Mouse (Mus musculus) erythroblast, adult 5-6 weeks (primary cell): ENCODE measurements around the gene Cadm2. TPM values are rescaled to one million over a fixed set of nuclear protein-coding genes. Genes with fewer than 3 reads are reported as not detected.

ENCODE experiments used
- ATAC-seq: replicated peaks from 2 replicates; pipeline ENCODE4 v1.8.0; 2016; ENCODE audit warnings: moderate number of reproducible peaks, mild to moderate bottlenecking, moderate TSS enrichment, inconsistent platforms; ENCODE audit not compliant: poor library complexity, low FRiP score, severe bottlenecking
- total RNA-seq, 2 experiments: library from RNA; stranded (forward) in 1 of 2; stranded (reverse) in 1 of 2; fragments of 150-400 nt in 1 of 2; fragments of 200-764, 138-1000 nt in 1 of 2; gene quantifications; 2 replicates each; pipeline versions ENCODE4 v1.2.3 to v1.2.4; 2015 to 2017; ENCODE audit warnings: low replicate concordance in 2 of 2

Gene Cadm2
- total RNA-seq, 2 experiments from 2014 or later, result not detected

DNA sequence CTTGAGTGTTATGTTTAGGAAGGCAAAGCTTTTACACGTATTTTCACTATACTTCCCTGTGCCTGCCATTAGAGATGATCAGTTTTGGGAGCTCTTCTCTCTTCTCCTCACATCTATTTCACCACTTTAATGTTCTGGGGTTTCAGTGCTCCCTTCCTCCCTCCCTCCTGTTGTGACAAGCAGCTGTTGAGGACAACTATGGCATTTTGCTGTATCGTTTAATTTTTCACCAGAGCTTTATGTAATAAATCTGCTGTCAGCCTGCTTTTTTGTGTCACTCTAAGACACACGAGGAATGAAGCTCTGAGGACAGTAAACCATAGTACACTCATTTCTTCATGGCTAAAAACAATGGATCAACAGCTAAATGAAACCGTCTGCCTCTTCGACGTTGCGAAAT, 633.8 kb downstream of the Cadm2 start:
- ATAC-seq, result no peak

DNA sequence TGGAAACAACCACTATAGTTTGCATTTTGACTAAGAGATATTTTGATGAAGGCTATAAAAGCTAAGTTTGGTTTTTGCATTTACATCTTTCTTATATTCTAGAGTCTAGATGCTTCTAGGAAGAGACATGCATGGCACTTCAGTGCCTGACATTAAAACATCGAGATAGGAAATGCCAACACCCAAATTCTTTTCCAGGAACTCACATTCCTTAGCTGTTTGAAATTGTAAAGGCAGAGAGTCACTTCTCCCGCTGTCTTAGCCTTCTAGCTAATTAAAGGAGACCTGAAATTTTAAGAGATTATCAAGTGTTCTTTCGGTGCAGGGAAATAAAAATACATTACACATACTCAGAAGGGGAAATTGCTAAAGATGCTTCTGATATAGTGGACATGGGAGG, 649.8 kb downstream of the Cadm2 start:
- ATAC-seq, result no peak

DNA sequence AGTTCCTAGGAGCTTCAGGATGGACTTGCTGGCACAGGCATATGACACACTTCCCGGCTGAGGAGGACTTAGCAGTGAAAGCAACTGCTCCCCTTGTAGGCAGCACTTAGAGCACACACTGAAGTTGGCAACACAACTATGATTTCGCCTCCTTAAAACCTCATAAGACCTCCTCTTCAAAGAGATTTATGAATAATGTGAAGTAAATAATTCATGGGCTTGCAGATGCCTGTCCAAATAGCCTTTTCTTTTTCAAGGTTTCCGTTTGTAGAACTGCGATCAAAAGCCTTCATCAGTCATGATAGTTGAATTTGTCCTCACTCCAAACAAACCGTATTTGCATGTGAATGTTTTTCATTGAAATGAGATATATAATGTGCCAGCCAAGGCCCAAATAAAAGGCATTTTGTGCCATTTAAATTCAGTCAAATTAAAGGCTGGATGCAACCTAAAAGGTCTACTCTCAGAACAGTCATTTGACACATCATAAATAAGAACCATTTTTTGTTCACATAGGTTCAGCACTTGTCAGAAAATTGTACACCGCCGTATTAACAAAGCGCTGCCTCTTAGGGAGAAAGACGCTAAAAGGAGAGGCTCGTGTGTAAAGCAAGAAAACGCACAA, 651.1 kb downstream of the Cadm2 start:
- ATAC-seq, result no peak

DNA sequence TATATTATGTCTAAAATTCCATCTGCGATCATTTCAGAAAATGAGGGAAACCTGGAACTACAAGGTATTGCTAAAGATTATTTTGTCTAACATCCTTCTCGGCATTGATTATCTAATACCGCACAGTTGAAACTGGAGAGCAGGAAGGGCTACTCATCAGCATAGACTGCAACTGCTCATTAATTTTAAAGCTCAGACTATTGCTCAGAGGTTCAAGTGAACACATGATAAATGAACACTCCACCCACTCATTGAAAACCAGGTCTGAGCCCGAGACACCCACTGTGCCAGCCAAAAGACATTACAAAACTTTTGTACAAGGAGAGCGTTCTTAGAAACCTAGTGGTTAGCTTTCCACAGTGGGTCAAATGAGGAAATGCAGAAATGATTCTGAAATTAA, 652.4 kb downstream of the Cadm2 start:
- no peak for ATAC-seq

DNA sequence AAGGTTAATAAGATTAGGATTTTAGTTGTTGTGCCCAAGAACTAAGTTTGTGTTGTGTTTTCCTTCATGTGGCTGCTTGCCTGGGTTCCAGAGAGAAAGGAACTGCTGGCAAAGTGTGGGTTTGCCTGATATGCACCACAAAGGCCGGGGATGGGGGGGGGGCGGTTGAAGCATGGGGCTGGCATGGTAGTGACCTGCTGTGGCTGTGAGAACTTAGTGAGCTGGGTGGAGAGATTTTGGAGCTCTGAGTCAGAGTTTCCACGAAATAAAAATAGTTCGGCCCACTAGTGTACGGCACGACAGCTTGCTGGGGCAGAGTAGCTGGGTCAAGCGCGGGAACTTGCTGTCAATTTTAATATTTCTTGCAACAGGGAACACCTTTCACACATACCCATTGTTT, 653.0 kb downstream of the Cadm2 start:
- ATAC-seq, result no peak

DNA sequence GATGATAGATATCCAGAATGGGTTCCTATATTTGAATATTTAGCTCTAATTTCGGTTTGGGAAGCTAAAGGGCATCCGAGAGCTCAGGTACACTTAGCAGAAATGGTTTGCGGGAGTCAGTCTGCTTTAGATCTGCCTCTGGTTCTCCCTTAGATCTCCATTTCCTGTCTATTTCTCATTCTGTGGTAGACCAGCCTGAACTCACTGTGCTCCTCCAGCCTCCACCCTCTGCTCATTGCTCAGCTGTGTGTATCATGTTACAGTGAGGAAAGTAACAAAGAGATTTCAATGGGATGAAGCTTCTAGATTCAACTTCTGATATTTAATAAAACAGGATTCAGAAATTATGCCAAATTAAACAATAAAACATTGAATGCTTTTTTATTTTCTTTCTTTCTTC, 661.6 kb downstream of the Cadm2 start:
- no peak for ATAC-seq

DNA sequence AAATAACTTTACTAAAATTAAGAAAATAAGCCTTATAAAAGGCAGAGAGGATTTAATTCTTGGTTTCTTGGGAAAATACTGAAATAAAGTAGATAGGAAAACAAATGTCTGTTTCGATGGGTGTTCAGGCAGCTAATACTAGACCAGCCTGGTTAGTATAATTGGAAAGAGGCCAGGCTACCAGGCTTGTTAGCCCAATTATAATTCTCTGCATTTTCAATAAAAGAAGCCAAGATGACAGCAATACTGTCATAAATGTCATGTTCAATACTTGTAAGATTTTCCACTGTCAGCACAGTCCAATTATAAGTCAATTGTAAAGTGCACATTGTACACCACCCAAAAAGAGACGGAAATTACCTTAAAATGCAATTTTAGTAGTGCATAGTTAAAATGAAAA, 664.8 kb downstream of the Cadm2 start:
- ATAC-seq, result no peak

DNA sequence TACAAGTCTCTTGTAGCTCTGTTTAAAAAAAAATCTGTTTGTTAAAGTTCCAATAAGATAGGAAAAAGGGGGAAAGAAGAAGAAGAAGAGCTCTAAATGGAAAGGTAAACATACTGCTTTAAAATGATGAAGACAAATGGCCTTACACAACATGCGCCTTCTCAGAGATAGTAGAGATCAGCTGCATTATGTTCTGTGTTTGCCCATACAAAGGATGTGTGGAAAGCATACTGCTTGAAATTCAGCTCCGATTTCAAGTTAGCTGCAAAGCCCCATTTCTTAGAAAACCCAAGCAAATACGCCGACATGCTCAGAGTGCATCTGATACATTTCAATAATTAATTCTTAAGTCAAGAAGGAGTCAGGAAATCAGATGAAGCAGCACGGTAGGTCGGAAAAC, 684.4 kb downstream of the Cadm2 start:
- ATAC-seq, result no peak

DNA sequence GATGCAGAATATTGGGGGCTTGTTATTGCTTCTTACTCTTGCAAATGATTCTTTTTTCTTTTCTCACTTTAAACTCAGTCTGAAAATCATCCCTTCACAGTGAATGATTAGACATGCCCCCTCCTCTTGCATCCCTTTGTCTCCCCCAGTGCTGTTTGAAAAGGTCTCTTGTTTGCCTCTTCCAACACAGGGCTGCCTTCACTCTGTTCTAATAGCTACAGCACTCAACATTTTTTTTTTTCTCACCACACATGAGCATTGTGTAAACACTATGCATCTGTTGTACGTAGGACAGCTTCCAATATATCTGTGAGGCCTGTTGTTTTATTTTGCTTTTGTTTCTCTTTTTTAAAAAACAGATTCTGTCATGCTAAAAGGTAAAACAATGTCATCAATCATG, 695.2 kb downstream of the Cadm2 start:
- ATAC-seq, result no peak

DNA sequence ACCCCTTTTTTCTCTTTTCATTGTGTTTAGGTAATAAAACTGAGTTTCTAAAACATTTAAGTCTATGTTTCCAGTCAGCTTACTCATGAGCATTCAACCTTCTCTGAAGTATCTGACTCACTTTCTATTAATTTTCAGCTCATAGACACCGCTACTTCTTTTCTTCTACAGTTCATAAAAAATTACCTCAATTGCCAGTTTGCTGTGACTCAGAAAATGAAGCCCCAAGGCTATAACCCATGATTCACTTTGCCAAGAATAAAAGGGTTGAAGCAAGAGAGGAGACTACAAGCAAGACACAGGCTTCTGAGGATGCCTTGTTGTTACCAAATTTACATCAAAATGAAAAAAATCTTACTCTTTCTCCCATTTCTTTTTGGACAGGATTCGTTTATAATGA, 698.0 kb downstream of the Cadm2 start:
- no peak for ATAC-seq

DNA sequence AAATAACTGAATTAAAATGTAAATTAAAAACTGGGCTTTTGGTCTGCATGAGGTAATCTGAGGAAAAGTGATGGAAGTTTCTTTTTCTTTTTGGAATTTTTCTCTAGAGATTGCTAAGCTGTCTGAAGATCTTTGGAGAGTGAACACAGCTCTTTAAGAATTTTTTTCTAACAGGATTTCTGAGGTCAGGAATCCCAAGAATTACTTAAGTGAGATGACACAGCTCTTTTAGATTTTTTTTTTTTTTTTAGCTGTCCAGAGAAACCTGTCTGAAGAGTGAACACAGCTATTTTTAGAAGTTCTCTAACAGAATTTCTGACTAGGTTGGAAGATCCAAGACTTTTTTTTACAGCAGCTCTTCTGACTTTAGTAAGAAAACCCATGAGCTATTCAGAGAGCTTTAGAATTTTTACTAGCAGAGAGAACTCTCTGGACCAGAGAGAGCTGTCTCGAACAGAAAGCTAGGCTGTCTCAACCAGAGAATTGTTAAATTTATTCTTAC, 699.2 kb downstream of the Cadm2 start:
- no peak for ATAC-seq

DNA sequence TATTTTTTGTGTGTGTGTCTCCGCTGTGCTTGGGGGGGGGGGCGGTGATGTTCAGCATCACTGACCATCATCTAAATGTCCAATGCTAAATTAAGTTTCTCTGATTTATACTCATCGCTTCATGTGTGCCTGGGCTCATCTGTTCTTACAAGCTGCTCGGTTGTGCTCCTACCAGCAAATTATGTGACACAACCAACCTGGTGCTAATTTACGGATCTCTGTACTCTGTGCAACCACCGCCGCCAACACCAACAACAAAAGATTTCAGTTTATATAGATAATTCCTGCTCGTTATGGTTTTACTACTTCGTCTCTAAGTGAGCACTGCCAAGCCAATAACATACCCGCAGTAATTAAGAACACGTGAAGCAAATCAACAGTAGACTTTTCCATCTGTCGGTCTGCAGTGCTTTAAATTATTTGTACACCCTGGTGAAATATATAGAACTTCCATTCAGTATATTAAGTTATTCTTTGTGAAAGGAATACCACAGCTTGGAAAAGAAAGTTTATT, 700.8 kb downstream of the Cadm2 start:
- no peak for ATAC-seq

DNA sequence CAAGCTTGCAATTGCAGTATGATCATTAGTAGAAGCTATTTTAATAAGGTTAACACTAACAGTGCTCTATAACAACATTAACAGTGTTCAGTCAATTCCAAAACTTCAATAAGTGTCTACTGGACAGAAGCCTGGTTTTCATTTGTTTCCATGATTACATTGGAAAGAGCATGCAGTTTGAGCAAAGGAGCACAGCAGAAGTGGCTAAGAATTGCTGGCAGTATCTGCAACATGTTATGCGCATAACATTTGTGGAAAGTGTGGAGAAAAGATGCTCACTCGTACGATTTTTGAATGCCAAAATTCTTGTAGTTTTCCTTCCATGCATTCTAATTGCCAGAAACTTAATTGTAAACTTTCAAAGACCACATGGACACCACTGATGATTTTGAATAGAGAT, 718.9 kb downstream of the Cadm2 start:
- ATAC-seq, result no peak

DNA sequence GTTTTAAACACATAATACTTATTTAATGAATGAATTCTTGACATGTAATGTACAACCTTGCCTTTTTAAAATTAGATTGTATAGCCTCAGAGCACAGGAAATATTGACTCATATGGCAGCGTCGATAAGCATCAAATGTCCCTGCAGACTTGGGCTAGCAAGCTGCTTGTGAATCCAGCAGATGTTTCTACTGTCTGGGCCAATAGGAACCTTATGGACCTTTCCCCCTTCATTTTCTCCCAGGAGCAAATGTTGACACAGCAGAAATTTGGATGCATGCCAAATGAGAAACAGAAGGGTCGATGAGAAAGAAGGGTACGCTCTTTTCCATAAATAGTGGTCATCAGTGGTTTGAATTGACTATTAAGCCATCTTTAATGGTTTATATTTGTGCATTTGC, 720.0 kb downstream of the Cadm2 start:
- no peak for ATAC-seq

DNA sequence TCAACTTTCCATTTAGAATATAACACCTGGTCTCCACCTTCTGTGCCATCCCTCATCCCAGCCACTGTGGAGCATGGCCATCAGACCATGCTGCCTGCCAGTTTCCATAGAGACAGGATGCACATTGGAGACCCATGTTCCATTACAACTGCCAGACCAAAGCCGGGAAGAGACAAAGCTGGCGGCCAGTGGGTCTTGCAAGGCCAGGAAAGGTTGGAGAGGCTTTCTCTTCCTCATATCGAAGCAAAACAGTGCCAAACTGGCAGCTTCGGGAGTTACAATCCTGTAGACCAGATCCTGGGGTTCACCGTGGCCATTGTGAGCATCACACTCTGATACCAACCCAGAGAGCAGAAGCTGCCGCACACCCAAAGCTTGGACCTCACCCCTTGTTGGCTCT, 728.3 kb downstream of the Cadm2 start:
- no peak for ATAC-seq

DNA sequence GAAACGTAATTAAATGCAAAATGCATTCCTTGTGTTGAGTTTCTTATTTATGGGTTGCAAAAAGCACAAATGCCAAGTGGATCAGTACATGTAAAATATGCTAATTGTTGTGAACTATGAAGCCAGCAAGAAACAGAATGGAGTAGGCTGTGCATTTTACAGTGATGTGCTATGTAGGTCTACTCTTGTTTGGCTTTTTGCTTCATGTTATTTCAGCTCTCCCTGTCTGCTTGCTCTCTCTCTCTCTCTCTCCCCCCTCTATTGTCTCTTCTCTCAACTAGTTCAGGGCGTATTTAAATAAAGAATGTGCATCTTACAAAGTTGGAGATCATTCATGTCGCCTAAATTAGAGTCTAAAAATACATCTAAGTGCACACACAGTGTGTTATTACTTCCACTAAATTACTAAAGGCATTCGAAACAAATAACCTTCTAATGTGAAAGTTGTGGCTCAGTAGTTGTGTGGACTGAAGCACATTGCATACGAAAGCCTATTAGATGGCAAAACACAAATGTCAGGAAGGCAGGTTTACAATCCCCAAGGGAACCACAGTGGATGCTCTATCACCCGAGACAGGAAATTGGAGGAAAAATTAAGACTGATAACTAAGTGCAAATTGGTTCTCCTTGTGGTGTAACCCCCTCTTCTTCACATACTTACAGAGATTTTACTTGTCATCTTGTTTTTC, 729.0 kb downstream of the Cadm2 start:
- ATAC-seq, result no peak

DNA sequence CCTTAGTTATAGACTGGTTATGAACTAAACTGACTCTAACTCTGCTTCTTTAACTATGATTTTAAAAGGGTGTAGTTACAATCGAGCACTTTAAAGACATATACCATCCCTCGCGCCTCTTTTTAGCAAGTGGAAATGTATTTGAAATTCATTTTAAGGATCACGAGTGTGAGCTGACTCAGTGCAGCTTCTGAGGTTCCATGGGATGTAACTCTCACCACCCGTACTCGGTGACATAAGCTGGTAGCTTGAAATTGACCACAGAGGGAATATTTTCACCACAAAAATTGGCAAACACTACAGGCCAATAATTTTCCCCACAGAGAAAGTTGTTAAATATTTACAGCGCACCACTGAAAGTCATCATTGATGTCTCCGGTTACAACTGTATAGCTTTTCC, 730.8 kb downstream of the Cadm2 start:
- no peak for ATAC-seq

DNA sequence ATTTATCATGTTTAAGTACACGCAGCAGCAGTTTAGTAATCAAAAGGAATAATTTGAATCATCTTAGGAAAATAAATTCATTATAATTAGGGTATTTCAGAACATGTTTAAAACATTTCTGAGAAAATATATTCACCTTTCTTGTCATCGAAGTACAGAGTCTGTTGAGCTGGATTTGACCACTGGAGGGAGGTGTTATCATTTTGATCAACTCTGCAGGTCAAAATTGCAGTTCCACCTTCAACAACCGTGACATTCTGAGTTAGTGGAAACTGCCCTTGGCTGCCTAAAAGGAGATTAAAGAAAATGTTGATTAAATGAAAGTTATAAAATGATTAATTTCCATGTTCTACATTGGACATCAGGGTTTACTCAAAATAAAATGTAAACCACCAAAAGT, 738.1 kb downstream of the Cadm2 start:
- no peak for ATAC-seq

DNA sequence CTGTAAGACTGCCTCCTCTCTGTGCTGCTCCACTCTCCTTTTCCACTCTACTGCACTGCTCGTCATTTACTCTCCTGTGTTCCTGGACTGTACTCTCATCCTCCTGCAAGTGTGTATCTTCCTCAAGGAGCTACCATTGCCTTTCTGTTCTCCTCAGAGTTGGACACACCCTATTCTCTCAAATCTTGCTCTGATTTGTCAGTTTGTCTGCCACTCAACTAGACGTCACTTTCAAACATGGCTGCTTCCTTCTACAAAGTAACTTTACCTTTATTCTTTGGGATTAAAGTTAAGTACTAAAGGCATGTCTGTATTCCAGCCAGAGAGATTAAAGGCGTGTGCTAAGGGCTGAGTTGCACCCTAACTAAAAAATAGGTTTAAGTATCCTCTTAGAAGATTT, 749.5 kb downstream of the Cadm2 start:
- no peak for ATAC-seq

DNA sequence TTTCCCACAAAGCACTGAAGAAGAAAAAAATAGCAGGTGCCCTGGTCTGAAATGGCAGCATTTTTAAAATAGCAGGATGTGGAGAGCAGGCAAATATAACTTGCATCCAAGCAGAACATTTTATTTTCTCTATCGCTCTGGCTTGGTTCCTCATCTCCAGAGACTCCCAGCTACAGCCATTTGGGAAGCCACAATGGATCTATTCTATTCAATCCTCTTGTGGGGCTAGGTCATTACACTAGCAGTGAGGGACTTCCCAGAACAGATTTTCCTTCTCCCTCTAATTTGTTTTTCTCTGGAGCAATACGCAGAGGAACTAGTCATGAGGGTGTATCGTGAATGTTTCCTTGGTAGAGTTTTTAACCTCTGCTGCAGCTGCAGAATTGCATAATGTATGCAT, 769.7 kb downstream of the Cadm2 start:
- no peak for ATAC-seq

DNA sequence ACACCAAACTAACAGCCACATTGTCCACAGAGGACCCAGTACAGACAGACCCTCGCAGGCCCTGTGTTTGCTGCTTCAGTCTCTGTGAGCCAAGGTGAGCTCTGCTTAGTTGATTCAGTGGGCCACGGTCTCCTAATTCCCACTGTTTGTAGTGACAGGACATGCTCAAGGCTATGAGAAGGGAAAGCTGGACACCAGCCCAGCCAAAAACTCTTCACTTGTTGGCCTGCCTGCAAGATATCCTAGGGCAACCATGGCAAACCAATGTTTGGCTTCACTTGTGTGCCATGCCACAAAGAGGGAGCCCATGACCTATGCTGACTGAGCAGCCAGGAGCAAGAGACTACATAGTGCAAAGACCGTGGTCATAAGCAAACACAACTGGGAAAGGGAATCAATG, 795.8 kb downstream of the Cadm2 start:
- ATAC-seq, result no peak

DNA sequence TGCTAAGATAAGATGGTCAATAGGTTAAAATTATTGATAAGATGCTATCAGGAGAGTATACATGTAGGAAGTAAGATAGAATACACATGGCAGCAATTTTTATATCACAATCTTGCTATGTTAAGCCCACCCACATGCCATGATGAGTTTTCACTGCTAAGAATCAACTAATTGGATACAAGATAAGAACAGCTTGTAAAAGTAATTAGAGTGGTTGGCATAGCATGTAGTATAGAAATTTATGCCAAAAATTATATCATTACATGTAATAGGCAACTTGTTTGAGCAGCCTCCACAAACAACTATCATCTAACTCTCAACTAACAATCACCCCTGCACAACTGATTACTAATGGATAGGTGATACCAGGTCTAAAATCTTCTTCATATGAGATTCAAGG, 809.2 kb downstream of the Cadm2 start:
- ATAC-seq, result no peak
